Mouse (Mus musculus): Measurements from ENCODE around the gene Tmem233.

DNA sequence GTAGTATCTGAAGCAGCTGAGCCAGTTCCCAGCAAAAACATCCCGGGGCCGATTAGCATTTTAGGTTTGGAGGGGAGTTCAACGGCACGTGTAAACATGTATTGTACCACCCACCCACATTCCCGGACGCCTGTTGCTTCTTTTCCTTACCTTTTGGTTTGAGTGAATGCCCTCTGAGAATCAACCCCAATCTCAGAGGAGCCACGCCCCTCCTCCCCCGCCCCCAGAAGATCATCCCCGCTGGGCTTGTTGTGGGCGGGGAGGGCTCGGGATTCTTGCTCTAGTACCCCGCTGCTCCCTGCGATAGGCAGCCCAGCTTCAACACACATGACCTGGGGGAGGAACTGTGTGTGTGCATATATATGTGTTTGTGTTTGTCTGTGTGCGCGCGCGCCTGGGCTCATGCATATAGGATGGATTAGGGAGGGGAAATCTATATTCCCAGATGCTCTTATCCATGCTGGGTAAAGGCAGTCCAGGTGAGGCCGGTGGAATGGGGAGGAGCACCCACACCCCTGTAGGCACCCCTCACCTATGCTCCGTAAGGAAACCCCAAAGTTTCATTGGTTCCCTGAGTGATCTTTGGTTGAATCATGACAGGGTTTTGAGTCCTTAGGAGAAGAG is 52.4 kb downstream of the Tmem233 start:
- TF ChIP-seq POLR2A (IDR thresholded peaks at IDR 0.05; ENCODE audit: extremely low read depth, insufficient read depth, low read length) (no peak), CTCF (IDR thresholded peaks at IDR 0.05; ENCODE audit: low read depth, low read length) (no peak)

Data from liver, adult 2 months (tissue).